Mouse (Mus musculus) central nervous system, embryonic 18 days (tissue): Measurements from ENCODE around the gene B3glct. TPM values are rescaled to one million over a fixed set of nuclear protein-coding genes. Genes with fewer than 3 reads are reported as not detected.

Experiments used
- polyA plus RNA-seq: library from polyadenylated mRNA; depleted of rRNA; stranded (reverse); fragments of >200 nt; gene quantifications from 2 replicates; pipeline ENCODE4 v1.2.3, GENCODE M21; 2012; rRNA removed

B3glct gene
- 19.6 and 21.6 TPM in 2 replicates for polyA plus RNA-seq

DNA sequence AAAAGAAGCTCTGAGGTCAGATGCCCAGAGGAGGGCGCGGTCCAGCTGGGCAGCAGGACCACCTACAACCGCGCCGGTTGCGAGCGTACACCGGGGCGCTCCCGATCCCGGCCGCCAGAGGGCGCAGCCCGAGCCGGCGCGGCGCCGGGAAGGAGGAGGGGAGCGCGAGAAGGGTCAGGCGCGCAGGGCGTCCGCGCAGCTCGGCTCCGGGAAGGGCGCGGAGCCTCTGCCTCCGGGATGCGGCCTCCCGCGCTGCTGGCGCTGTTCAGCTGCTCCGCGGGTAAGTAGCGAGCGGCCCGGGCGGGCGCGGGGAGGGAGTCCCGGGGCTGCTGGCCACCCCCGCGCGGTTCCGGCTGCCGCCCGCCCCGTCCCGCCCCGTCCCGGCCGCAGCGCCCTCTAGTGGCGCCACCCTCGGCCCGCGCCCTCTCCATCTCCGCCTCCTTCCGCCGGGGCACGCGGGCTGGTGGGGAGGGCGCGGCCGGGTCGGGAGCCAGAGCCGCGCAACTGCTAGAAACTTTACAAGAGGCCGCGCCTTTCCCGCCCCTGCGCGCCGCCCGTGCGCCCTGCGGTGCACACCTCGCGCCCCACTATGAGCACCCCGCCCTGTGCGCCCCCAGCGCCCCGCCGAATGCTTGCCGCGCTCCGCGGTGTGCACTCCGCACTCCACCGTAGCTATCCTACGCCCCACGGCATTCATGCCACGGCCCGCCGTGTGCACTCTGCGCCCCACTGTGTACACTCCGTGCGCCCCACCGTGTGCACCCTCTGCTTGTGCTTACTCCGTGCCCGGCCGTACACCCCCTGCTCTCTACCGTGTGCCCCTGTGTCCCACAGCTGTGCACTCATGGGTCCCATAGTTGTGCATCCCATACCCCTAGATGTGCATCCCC, at the start of gene B3glct:
Gene B3glct, plus strand, starts transcription at position 131 of the 890 bp plus-strand sequence.

DNA sequence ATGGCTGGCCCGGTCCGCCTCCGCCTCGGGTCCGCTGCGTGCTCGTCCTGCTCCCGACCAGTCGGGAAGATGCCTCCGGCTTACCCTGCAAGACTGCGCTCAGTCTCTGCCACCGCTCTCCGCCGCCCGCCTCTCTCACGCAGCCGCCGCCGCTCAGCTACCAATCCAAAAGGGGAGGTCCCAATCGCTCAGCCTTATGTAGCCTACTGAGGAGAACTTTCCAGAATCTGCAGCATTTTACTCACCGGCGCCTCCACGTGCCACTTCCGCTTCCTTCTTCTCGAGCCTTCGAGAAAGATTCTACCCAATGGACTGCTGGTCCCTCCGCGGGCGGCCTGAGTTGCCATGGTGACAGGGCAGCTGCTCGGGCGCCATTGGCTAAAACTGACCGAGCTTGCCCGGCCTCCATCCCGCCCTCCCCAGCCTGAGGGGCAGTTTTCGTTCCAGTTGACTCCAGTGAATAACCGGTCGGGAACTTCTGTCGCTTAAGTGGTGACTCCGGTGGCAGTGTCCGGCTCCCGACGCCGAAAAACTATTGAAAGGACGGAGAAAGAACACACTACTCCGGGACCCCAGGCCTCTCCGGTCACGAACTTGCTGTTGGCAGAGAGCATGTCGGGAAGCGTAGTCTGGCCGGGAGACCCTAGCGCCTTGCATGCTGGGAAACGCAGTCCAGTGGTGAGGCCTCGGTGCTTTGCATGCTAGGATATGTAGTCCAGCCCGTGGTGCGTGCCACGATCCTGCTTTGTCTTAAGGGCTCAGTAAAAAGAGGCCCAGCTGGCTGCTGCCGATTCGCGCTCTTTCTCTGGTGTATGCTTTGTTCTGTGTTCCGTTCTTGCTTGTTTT, 41.7 kb upstream of the B3glct start, which contains the start of gene Hsph1:
Gene Hsph1, minus strand, starts transcription at position 302 of the 846 bp plus-strand sequence.

Other genes starting within 250 kb of the B3glct start
- 0.85 and 1.3 TPM in 2 replicates for gene Tex26, start 238.6 kb upstream of the B3glct start, polyA plus RNA-seq
- 0.69 and 0.91 TPM in 2 replicates for gene Wdr95, start 149.6 kb upstream of the B3glct start, polyA plus RNA-seq
- 110 and 121 TPM in 2 replicates for gene Hsph1, start 41.9 kb upstream of the B3glct start, polyA plus RNA-seq